Mouse (Mus musculus) megakaryocyte, embryonic 14.5 days (primary cell): ENCODE measurements around the gene Mylk2.

ENCODE experiments used
- FLI1 ChIP-seq: IDR thresholded peaks from 2 replicates; pipeline ENCODE4 v1.6.1; 2012; ENCODE audit warnings: low read length, inconsistent platforms, mixed read lengths
- GATA1 ChIP-seq: IDR thresholded peaks from 3 replicates; pipeline ENCODE4 v1.6.1; 2012; ENCODE audit warnings: mixed read lengths, low read length, inconsistent platforms, borderline replicate concordance

DNA sequence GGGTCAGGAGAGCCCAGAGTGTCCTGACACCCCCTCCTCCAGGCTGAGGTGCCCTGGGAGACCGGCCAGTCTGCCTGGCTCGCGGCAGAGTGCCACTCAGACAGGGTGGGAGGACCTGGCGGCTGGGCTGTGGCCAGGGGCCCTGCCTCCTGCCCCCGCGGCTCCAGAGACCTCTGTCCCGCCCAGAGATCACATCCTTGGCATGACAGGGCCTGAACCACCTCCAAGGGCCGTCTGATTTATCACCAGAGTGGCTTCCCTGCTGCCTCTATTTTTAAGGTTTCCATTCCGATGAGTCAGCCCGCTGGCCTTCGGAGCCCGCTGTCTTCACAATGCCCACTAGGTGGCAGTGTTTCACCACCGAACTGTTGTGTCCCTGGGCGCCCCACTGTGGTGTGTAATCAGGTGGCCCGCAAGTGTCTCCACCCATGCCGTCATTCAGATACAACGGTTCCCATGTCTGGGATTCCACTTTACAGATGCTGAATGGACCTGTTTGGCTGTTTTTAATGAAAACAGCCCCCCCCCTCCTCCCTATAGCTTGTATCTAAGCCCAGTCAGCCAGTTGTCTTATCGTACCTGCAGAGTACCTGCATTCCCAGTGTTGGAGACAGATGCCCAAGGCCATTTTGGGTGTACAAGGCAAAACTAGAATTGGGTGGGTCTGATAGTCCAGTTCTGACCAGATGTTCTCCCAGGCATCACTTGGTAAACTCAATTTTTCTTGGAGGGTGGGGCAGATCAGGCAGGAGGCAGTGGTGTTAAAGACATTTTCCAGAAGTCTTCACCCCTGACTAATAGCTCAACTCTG is 3.4 kb downstream of the Mylk2 start:
- no peak for TF ChIP-seq GATA1
- no peak for TF ChIP-seq FLI1
